Mouse (Mus musculus) G1E (cell line): Measurements from ENCODE around the gene Mvp.

Experiments
- CTCF ChIP-seq: IDR thresholded peaks from 2 replicates; pipeline ENCODE4 v1.5.1; 2012; ENCODE audit warnings: low read depth, low read length, inconsistent platforms, mixed read lengths
- GATA1 ChIP-seq: IDR thresholded peaks from 2 replicates; pipeline ENCODE4 v1.6.1; 2012; ENCODE audit warnings: borderline replicate concordance, low read length, inconsistent platforms, mixed read lengths
- TAL1 ChIP-seq: conservative IDR thresholded peaks from 2 replicates; pipeline ENCODE4 v1.6.1; 2012; ENCODE audit warnings: low read depth, low read length, inconsistent platforms, mixed read lengths

GRCm38 (mm10) chr7:127014993-127015392 is 572 bp upstream of the Mvp start:
- no peak for TF ChIP-seq TAL1
- no peak for TF ChIP-seq GATA1
- TF ChIP-seq CTCF: no peak
